Mouse (Mus musculus): ENCODE measurements around the gene Arhgap9.

DNA sequence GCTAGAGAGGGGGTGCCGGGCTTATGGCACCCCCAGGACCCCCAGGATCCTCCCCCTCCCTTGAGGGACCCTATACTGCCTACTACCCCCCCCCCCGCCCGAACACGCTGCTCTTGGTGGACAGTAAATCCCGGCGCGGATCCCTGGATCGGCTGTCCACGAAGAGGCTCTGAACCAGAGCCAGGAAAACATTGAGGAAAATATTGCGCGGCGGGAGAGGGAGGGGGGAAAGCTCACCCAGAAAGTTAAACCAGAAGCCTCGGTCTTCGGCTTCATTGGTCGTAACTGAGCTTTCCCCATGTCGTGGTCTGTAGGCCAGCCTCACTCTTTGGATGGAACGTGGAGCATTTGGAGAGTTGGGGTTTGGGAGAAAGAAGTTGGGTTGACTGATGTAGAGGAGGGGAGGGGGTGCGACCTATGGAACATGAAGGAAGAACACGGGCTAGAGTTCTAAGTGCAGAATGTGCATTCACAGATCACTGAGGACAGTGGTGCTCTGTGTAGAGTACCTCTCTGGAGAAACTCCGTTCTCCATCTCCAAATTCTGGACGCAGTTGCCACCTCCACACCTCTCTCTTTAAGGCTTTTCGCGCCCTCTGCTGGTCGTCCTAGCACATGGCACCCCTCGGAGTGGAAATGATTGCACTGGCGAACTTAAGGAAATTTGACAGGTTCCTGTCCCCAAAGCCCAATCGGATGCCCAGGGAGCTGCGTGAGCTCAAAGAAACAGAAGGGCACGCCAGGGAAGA is 20.3 kb downstream of the Arhgap9 start, which contains the start of gene Gli1:
- TF ChIP-seq POLR2A (IDR thresholded peaks at IDR 0.05; ENCODE audit: borderline replicate concordance, insufficient read depth, low read length) (no peak), CTCF (IDR thresholded peaks at IDR 0.05; ENCODE audit: borderline replicate concordance, insufficient read depth, low read depth, low read length) (peak; percentile 86)

Measured in cerebellum, adult 2 months (tissue).